ENCODE assay signal across 8 mouse cellular contexts in genomic region chr13:80882716-80883135, GRCm38 (mm10). TPM values are rescaled to one million over a fixed set of nuclear protein-coding genes. Genes with fewer than 3 reads are reported as not detected.
DNase-seq lines count a peak whose midpoint lies in the region; ATAC-seq lines count a peak whose summit lies in the region.

No protein-coding gene starts in this region.

- peak overlapping the region; percentile 89 for H3K4me3 ChIP-seq in forebrain, embryonic 13.5 days
- peak overlapping the region; percentile 84 for H3K4me3 ChIP-seq in liver, embryonic 11.5 days (ENCODE audit: low read depth, low read length)
- peak overlapping the region; percentile 92 for H3K4me3 ChIP-seq in stomach, embryonic 14.5 days (ENCODE audit: low read depth, low read length)

- WGBS in forebrain, embryonic 13.5 days, result under 1% methylated on average over 15 of the region's 23 CpGs
- WGBS in liver, embryonic 11.5 days, result under 1% methylated on average over 23 of the region's 23 CpGs
- 0% methylated on average over 23 of the region's 23 CpGs for WGBS in stomach, embryonic 14.5 days

- H3K4me1 ChIP-seq in forebrain, embryonic 13.5 days, result peaks cover 14% of the 10 kb centered on the region
- H3K4me1 ChIP-seq in liver, embryonic 11.5 days (replicated peaks; ENCODE audit: control insufficient read depth, insufficient read depth, low read length), result peaks cover 3% of the 10 kb centered on the region; the same call in 1 of the 2 replicates
- H3K4me1 ChIP-seq in stomach, embryonic 14.5 days (ENCODE audit: control insufficient read depth, insufficient read depth, low read length), result no peaks in the 10 kb centered on the region

- H3K27ac ChIP-seq in forebrain, embryonic 13.5 days, result peak overlapping the region; percentile 100
- H3K27ac ChIP-seq in liver, embryonic 11.5 days (ENCODE audit: low read depth, low read length), result peak overlapping the region; percentile 100
- H3K27ac ChIP-seq in stomach, embryonic 14.5 days (ENCODE audit: low read length), result peak overlapping the region; percentile 100

- ATAC-seq in forebrain, embryonic 13.5 days, result peak; percentile 41
- ATAC-seq in liver, embryonic 11.5 days (replicated peaks; ENCODE audit: low FRiP score), result peak; percentile 19
- peak; percentile 42 for ATAC-seq in stomach, embryonic 14.5 days (ENCODE audit: insufficient number of reproducible peaks, insufficient read depth, low FRiP score, low read depth)

- H3K36me3 ChIP-seq in forebrain, embryonic 13.5 days (ENCODE audit: poor library complexity, severe bottlenecking), result peaks cover 2% of the 10 kb centered on the region
- H3K36me3 ChIP-seq in liver, embryonic 11.5 days (ENCODE audit: control insufficient read depth, insufficient read depth, low read length), result no peaks in the 10 kb centered on the region; the same call in 1 of the 2 replicates
- no peaks in the 10 kb centered on the region for H3K36me3 ChIP-seq in stomach, embryonic 14.5 days (ENCODE audit: control insufficient read depth, insufficient read depth, low read length)

- DNase-seq in layer of hippocampus, adult 9-10 months (ENCODE audit: low spot score), result peak; percentile 46
- no peak for DNase-seq in layer of hippocampus, postnatal 36 days
- peak; percentile 70 for DNase-seq in R1 (ENCODE audit: low read depth, low spot score)
- DNase-seq in liver, embryonic 11.5 days (ENCODE audit: low spot score), result no peak
- no peak for DNase-seq in right cerebral cortex, postnatal 14 days
- DNase-seq in thymus, postnatal 4 days, result no peak

- peak overlapping the region; percentile 60 for H3K4me2 ChIP-seq in forebrain, embryonic 13.5 days
- H3K4me2 ChIP-seq in liver, embryonic 11.5 days, result peak overlapping the region; percentile 78
- H3K4me2 ChIP-seq in stomach, embryonic 14.5 days (replicated peaks; ENCODE audit: low read depth, low read length), result peak overlapping the region; percentile 40

- peak overlapping the region; percentile 100 for H3K9ac ChIP-seq in forebrain, embryonic 13.5 days
- H3K9ac ChIP-seq in liver, embryonic 11.5 days (ENCODE audit: low read depth, low read length), result peak overlapping the region; percentile 100
- peak overlapping the region; percentile 58 for H3K9ac ChIP-seq in stomach, embryonic 14.5 days (replicated peaks; ENCODE audit: low read depth, low read length)

- H3K27me3 ChIP-seq in forebrain, embryonic 13.5 days, result no peaks in the 10 kb centered on the region
- H3K27me3 ChIP-seq in liver, embryonic 11.5 days (replicated peaks; ENCODE audit: control insufficient read depth, insufficient read depth, low read length), result no peaks in the 10 kb centered on the region
- no peaks in the 10 kb centered on the region for H3K27me3 ChIP-seq in stomach, embryonic 14.5 days (ENCODE audit: control insufficient read depth, insufficient read depth, low read length)

- no peaks in the 10 kb centered on the region for H3K9me3 ChIP-seq in forebrain, embryonic 13.5 days (replicated peaks)
- no peaks in the 10 kb centered on the region for H3K9me3 ChIP-seq in liver, embryonic 11.5 days (ENCODE audit: control insufficient read depth, low read length)
- no peaks in the 10 kb centered on the region for H3K9me3 ChIP-seq in stomach, embryonic 14.5 days (ENCODE audit: control insufficient read depth, low read depth, low read length)

RNA-seq across cellular contexts. Expression of gene Arrdc3, which starts 0.5 kb away (rescaled TPM):
- total RNA-seq in layer of hippocampus, postnatal 36 days (2021), result 10 to 100 TPM; 42.8 to 46.5 TPM
- polyA plus RNA-seq in forebrain, embryonic 13.5 days (2015; fragmentation: Nextera tagmentation; extraction: Ambion mirVana), result 55.7 and 58.3 TPM in 2 replicates
- 25.9 and 30.8 TPM in 2 replicates for polyA plus RNA-seq in liver, embryonic 11.5 days (2014; fragmentation: Nextera tagmentation; extraction: Ambion mirVana)
- 56.5 and 61.6 TPM in 2 replicates for polyA plus RNA-seq in stomach, embryonic 14.5 days (2014; fragmentation: Nextera tagmentation; extraction: Ambion mirVana)

Comparison
In these comparisons a context has a peak if more than half of its experiments do, and no peak if none do; other contexts are left out.
1. DNase-seq: peak in layer of hippocampus, adult 9-10 months (single experiment) and R1 (single experiment); none in layer of hippocampus, postnatal 36 days (0 of 2), liver, embryonic 11.5 days (single experiment), right cerebral cortex, postnatal 14 days (single experiment) and thymus, postnatal 4 days (single experiment).
2. Peak in every context shown above with its lines, with median percentiles within 50 percentile points of each other: ATAC-seq, H3K27ac ChIP-seq, H3K4me2 ChIP-seq, H3K4me3 ChIP-seq and H3K9ac ChIP-seq.